Mouse (Mus musculus) mouse trophoblast stem cell (cell line): ENCODE data around the gene Pi4kb.
"Not testable (repeated sequence)": the region's sequence is repeated elsewhere in the genome, so short reads cannot be mapped to it uniquely, and the experiment has no call there.

Source experiments
- in situ Hi-C, 2 experiments: fragments of 300-500 bp; cut with MseI, MboI; formaldehyde crosslinking; loops; 2 replicates in 1 of 2; 3 replicates in 1 of 2; pipeline ENCODE4 v1.15.1; 2025

Gene Pi4kb

DNA sequence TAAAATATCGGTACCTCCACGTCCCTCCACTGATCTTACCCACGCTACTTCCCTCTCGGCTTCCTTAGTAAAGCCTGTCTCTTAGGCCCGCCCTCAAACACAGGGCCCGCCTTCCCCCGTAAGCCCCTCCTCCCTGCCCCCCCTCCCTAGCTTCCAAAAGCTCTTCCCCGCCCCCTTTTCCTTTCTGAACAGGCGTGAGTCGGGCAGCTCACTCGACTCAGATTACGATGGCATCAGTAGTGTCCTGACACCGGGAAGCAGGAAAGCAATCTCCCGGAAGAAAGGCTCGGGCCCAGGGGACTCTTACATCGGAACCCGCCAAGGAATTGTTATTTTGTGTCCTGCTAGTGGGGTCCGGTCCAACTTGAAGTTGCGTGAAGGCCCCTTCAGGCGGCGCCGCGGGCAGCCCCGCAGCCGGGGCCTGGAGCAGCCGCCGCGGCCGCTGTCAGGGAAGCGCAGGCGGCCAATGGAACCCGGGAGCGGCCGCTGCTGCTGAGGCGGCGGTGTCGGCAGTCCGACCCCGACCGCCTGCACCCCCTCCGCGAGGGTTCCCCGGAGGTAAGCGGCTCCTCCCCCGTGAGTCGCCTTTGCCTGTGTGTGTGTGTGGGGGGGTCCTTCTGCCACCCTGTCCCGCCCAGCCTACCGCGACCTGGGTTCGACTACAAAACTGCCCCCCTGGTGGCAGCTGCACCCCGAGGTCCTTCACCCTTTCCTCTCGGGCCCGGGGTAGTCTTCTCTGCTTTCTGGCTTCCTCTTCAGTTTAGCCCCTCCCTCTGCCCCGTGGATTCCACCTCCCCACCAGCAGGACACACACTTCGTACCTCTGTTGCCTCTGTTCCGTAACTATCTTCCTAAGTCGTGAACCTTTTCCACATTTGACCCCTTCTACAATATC, at the start of gene Pi4kb:
Gene Pi4kb, plus strand, starts transcription at position 204 of the 895 bp plus-strand sequence.
- in situ Hi-C loops, result no loop called here

DNA sequence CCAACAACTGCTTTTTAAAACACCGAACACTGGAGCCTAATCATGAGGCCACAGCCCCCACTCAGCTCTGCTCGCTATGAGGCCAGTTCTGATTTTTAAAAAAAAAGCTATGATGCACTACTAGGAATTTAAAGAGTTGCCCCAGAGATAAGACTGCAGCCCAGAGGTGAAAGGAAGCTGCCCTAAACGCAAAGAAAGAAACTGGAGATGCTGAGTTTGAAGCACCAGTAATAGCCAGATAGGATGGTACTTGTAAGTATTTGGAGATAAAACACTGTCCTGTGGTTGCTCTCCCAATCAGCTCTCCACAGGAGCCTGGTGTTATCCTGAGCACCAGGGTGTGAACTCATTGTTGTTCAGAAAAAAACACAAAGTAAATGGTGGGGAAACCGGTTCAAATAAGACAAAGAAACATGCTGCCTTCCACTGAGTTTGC, 48.2 kb upstream of the Pi4kb start:
- in situ Hi-C loops, result not testable (repeated sequence)

DNA sequence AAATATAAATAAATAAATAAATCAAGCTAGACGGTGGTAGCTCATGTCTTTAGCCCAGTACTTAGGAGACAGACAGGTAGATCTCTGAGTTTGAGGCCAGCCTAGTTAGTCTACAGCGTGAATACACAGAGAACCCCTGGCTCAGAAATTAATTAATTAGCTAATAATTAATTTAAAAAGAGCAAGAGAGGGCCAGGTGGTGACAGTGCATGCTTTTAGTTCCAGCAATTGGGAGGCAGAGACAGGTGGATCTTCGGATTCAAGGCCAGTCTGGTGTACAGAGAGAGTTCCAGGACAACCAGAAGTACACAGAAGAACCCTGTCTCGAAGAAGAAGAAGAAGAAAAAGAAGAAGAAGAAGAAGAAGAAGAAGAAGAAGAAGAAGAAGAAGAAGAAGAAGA, 45.6 kb upstream of the Pi4kb start:
- in situ Hi-C loops, result not testable (repeated sequence)

DNA sequence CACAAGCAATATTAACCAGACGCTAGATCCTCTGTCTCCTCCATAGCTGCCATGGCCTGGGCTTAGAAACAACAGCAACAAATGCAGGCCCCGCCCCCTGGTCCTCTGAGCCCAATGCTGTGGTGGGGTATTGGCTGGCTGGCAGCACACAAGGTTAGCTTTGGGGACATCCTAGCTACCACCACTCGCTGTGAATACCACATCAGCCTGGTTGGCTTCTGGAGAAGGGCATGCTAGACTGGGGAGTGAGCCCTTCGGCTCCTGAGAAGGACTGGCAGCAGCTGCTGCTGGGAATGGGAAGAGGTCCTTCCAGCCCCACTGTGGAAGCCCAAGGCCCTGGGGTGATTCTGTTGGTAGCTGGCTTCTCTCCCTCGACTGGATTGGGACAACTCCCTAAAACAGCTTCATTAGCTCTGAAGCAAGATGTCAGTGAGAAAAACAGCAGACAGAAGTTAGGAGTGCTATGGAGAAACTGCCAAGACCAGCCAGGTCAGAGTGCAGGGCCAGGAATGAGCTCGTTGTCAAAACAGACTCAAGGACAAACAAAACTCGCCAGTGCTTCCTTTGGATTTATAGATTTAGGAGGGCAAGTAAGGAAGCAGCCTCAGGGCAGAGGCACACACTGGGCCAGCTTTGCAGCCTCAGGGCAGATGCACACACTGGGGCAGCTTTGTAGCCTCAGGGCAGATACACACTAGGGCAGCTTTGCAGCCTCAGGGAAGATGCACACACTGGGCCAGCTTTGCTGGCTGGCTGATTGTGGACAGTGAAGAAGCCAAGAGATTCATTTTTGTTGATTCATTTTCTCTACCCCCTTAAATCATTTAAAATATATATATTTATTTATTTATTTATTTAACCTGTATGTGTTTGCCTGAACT, 43.9 kb upstream of the Pi4kb start:
- in situ Hi-C loops, result not testable (repeated sequence)

DNA sequence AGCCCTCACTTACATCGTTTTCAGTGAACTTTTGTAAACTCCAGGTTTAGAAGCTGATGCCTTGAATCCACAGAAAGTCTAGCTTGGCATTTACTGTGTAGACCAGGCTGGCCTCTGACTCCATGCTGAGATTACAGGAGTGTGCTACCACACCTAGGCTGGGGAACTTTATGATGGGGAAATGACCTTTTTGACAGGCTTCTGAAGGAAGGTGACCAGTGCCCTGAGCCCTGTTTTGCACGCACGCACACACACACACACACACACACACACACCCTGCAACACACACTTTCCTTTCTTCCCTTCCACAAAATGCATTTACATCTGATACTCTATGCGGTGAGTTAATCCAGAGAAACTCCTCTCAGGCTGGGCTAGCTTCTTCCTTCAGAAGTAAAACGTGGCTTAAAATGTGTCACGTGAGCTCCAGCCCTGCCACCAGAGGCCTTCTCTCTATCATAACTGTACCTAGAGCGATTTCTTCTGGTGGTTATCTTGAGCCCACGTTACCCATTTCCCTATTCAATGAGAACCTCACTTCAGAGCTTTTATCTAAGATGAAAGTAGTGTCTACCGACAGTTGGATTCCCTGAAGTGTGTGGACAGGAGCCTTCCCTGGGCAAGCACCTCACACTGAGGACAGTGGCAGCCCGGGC, 43.0 kb upstream of the Pi4kb start:
- in situ Hi-C loops, result not testable (repeated sequence)

DNA sequence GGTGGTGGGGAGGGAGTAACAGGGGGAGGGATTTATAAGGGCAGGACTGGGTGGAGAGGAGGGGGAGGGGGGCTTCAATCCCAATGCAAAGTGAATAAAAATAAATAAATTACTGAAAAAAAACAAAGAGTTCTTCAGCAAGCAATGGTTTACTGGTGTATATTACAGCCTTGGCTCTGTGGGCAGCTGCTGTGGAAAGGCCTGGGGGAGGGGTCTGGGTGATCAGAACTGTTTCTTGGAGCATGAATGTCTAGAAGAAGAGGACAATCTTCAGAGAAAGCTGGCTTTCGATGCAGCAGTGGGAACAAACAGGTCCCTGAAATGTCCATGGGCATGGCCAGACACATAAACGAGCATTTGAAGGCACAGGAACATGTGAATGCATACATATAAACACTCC, 42.3 kb upstream of the Pi4kb start:
- in situ Hi-C loops, result not testable (repeated sequence)

DNA sequence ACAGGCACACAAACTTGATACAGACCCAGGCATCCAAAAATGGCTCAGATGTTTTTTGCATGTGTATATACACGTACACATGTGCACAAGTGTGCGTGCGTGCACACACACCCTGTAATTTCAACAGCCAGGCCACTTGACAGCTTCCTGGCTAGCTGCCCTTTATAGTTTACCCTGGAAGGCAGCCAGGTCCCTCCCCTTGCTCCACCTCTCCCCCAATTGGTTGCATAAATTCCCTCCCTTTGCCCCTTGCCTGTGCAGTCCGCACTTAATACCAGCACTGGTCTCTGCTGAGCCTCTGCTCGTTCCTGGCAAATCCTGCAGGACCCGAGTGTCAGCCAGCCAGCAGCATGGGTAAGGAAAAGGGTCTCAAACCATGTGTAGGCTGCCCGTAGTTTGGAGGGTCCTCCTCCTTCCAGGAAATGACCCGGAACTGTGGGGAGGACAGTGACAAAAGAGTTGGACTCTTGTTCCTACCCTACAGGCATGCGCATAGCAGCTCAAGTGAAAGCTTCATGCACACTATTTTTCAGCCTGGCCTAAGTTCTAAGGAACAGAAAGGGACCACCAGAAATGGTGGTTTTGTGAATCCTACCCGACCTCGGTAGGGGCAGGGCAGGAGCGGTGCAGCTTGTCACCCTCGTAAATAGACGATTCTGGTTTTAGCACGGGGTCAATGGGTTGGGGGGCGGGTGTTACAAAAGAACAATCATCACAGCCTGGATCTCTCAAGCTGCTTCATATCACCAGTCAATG, 41.5 kb upstream of the Pi4kb start, which contains the start of gene Selenbp1:
Gene Selenbp1, plus strand, starts transcription at position 248 of the 756 bp plus-strand sequence.
- in situ Hi-C loops, result no loop called here

DNA sequence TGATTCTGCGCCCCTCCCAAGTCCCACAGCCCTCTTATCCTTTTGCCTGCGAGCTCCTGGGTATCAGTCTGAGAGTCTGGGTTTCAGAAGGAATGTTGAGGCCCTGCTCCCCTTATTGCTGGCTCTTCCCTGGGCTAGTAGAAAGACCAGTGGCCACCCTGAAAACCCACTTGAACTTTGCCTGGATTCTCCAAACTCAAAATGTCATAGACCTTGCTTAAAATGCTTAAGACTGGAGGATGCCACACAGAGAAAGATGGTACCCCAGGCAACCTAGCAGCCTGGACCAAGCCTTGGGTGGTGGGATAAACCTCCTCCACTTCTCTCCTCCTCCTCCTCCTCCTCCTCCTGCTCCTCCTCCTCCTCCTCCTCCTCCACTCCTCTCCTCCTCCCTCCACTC, 40.9 kb upstream of the Pi4kb start:
- in situ Hi-C loops, result not testable (repeated sequence)

DNA sequence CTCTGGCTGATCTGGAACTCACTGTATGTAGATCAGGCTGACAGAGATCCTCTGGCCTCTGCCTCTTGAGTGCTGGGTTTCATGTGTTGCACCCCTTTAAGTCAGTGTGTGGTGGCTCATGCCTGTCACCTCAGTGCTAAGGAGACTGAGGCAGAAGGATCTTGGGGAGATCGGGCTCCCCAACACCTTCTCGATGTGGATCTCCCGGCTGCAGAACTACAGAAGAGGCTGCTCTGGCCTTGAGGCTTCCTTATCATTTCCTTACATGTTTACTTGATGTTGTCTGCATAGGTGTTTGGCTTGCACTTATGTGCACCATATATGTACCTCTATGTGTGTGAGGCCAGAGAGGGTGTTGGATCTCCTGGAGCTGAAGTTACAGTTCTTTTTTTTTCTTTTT, 40.0 kb upstream of the Pi4kb start:
- in situ Hi-C loops, result not testable (repeated sequence)

DNA sequence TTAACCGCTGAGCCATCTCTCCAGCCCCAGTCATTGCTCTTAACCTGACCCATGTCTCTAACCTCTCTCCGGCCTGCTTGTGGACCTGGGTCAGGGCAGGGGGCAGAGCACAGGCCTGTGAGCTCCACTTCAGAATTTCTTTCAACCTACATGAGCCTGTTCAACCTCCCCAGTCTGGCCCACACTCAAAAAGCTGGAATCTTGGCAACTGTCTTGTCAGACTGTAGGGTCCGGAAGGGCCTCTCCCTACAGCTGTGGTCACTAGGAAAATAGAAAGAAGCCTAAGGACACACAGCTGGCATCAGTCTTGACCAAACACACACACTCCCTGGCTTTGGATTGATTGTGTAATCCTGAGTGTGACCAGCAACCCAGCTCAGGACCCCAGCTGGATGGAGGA, 39.2 kb upstream of the Pi4kb start:
- in situ Hi-C loops, result not testable (repeated sequence)

DNA sequence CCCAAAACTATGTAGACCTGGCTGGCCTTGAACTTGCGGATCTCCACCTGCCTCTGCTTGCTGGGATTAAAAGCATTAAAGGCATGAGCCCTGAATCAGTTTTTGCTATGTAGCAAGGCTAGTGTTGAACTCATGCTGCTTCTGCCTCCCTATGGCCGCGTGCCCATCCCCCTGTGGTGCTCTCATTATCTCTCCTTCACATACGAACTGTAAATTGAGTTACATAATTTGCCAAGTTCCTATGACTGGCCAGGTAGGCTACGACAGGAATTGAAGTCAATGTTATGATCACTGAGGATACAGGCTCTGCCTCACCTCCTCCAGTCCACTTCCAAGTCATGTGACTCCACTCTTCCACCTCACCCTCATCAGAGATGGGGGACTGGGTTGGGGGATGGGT, 38.4 kb upstream of the Pi4kb start:
- in situ Hi-C loops, result not testable (repeated sequence)

DNA sequence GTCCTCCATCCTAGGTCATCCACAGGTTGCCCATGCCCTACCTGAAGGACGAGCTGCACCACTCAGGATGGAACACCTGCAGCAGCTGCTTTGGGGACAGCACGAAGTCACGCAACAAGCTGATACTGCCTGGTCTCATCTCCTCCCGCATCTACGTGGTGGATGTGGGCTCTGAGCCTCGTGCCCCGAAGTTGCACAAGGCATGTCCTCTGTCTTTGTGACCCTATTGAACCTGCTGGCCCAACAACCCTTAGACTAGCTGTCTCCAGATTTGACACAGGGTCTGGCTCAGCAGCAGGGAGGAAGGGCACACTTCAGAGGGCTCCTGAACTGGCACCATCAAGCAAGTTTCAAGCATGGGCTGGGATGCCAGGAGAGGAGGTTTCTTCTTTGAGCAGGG, 37.3 kb upstream of the Pi4kb start:
- in situ Hi-C loops, result not testable (repeated sequence)

DNA sequence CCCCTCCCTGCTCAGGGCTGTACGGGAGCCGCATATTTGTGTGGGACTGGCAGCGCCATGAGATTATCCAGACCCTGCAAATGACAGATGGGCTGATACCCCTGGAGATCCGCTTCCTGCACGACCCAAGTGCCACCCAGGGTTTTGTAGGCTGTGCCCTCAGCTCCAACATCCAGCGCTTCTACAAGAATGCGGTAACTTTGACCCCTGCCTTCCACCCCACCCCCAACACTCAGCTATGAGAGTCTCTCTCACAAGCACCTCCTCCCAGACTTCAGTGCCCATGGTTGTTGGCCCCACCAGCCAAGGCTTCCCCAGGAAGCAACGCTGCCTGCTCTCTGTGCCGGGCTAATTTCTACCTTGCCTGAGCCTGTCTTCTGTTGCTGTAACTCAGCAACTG, 34.5 kb upstream of the Pi4kb start:
- in situ Hi-C loops, result not testable (repeated sequence)

DNA sequence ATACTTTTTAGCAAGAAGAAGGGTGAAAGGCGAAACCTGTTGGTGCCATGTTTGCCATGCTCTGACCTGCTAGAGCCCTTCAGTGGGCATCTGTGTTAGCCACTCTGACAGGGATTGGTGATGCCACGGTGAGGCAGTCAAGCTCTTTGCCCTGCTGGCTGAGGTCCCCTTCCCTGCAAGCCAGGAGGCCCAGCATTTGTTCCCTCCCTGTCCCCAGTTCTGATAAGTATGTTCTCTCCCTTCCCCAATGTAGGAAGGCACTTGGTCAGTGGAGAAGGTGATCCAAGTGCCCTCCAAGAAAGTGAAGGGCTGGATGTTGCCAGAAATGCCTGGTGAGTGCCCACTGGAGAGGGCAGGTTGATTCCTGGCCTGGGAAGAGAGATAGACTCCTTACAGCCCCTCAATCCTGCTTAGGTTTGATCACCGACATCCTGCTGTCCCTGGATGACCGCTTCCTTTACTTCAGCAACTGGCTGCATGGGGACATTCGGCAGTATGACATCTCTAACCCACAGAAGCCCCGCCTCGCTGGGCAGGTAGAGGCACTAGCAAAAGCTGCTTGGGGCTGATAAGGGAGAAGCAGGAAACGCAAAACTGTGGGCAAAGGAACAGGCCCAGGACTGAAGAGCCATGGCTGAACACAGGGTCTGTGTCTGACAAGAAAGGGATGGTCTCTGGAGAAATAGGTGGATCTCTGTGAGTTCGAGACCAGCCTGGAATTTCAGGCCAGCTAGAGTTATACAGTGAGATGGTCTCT, 32.1 kb upstream of the Pi4kb start:
- in situ Hi-C loops, result not testable (repeated sequence)

DNA sequence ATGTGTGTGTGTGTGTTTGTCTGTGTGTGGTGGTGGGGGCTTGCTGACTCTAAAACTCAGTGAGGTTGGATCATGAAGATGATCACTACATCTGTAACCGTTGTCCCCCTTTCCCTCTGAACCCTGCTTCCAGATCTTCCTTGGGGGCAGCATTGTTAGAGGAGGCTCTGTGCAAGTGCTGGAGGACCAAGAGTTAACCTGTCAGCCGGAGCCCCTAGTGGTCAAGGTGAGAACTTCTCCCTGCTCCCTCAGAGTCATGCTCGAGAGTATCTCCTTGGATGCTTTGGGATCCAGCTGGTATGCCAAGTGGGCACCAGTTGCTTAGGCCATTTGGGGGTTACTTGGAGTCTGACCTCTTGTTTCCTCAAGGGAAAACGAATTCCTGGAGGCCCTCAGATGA, 30.8 kb upstream of the Pi4kb start:
- in situ Hi-C loops, result not testable (repeated sequence)

DNA sequence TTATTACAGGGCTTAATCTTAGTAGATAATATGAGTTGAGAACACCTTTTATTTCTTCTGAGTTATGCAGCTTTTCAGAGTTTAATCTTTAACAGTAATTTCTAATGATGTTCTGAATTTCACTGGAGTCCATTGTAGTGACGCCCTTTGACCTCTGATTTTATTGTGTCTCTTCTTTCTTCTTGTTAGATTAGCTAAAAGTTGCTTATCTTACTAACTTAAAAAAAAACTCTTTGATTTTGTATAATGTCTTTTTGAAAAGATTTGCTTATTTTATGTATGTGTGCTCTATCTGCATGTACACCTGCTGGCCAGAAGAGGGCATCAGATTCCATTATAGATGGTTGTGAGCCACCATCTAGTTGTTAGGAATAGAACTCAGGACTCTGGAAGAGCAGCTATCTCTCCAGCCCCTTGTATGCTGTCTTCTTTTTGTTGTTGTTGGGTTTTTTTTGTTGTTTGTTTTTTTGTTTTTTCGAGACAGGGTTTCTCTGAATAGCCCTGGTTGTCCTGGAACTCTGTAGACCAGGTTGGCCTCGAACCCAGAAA, 26.4 kb upstream of the Pi4kb start:
- in situ Hi-C loops, result loop anchor here in 1 of 2 experiments (5.0 kb wide), 1 partner anchor 49 kb away; no protein-coding TSS in a partner anchor

DNA sequence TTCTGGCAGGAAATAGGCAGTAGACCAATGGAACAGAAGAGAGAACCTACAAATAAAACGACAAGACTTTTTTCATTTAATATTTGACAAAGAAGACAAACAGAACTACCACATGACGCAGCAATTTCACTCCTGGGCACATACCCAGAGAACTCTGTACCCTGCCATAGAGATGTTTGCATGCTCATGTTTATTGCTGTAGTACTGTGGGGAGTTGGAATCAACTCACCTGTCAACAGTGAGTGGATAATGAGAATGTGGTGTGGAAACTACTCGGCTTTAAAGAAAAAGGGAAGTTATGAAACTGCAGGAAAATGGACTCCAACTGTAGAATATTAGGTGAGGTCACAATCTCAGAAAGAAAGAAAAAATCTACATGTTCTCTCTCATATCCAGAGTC, 24.9 kb upstream of the Pi4kb start:
- in situ Hi-C loops, result loop anchor here in 1 of 2 experiments (5.0 kb wide), 1 partner anchor 48 kb away; no protein-coding TSS in a partner anchor

DNA sequence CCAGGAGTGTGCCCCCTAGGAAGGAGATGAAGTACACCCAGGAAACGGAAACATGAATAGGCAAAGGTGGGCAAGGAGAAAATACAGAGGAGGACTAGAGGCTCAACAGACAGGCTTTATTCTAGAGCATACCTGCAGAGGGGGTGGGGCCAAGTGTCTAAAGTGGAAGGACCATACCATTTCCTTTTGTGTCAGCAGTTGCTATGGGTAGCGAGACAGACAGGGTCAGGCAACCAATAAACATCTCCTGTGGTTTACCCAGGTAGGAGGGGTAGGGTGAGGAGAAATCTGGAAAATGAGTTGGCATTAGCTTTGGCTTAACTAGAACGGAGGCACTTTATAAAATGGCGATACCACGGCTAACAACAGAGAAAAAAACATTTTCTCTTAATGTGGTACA, 21.7 kb upstream of the Pi4kb start:
- in situ Hi-C loops, result no loop called here

DNA sequence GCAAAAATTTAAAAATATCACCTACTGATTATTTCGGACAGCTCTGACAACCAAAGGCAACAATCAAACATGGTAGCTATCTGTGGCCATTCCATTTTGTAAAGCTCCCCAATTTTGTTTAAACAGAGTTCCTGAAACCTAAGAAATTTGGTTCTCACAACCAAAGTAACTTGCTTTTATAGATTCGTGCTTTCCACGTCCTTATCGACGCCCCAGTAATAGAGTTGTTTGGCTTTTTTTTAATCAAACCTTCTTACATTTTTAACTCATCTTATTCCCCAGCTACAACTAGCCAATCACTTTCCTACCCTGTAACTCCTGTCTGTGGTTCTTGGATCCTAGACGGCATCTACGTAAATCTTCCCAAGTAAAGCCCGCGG, 21.2 kb upstream of the Pi4kb start:
- in situ Hi-C loops, result no loop called here
